In genomic region chr4:137941871-137942781, GRCm38 (mm10) we compare ENCODE assay signal across 7 mouse cellular contexts. TPM values are rescaled to one million over a fixed set of nuclear protein-coding genes. Genes with fewer than 3 reads are reported as not detected.
DNase-seq lines count a peak whose midpoint lies in the region; ATAC-seq and TF ChIP-seq lines count a peak whose summit lies in the region.

No protein-coding gene starts in this region.

- H3K9me3 ChIP-seq in stomach, embryonic 14.5 days (ENCODE audit: control insufficient read depth, low read depth, low read length) = no peaks in the 10 kb centered on the region; the same call in 1 of the 2 replicates
- H3K9me3 ChIP-seq in stomach, postnatal 0 days (ENCODE audit: control insufficient read depth, low read length) = no peaks in the 10 kb centered on the region
- H3K9me3 ChIP-seq in heart, embryonic 11.5 days (replicated peaks; ENCODE audit: control insufficient read depth, low read length) = no peaks in the 10 kb centered on the region

- ATAC-seq in stomach, embryonic 14.5 days (ENCODE audit: insufficient number of reproducible peaks, insufficient read depth, low FRiP score, low read depth) = peak; percentile 47; the same call in 1 of the 2 replicates
- no peak for ATAC-seq in stomach, postnatal 0 days (ENCODE audit: low FRiP score, low TSS enrichment)
- ATAC-seq in heart, embryonic 11.5 days (replicated peaks; ENCODE audit: insufficient number of reproducible peaks, low FRiP score, low TSS enrichment) = 0 out of 2 replicates have a peak, but pooled peaks have one; percentile 4
- no peak for ATAC-seq in erythroid progenitor cell, adult 5-6 weeks (replicated peaks; ENCODE audit: low FRiP score, poor library complexity, severe bottlenecking)

- H3K36me3 ChIP-seq in stomach, embryonic 14.5 days (ENCODE audit: control insufficient read depth, insufficient read depth, low read length) = peaks cover 51% of the 10 kb centered on the region
- H3K36me3 ChIP-seq in stomach, postnatal 0 days (ENCODE audit: control insufficient read depth, insufficient read depth, low read length) = peaks cover 29% of the 10 kb centered on the region
- peaks cover 32% of the 10 kb centered on the region for H3K36me3 ChIP-seq in heart, embryonic 11.5 days (ENCODE audit: control insufficient read depth, insufficient read depth, low read length)

- H3K27ac ChIP-seq in stomach, embryonic 14.5 days (ENCODE audit: low read length) = no peak overlapping the region
- no peak overlapping the region for H3K27ac ChIP-seq in stomach, postnatal 0 days (replicated peaks)
- H3K27ac ChIP-seq in heart, embryonic 11.5 days (ENCODE audit: low read depth, low read length) = no peak overlapping the region

- TF ChIP-seq CTCF in stomach, postnatal 0 days (IDR thresholded peaks at IDR 0.05; ENCODE audit: low read depth) = no peak

- no peak overlapping the region for H3K9ac ChIP-seq in stomach, embryonic 14.5 days (replicated peaks; ENCODE audit: low read depth, low read length)
- no peak overlapping the region for H3K9ac ChIP-seq in stomach, postnatal 0 days (ENCODE audit: low read length)
- no peak overlapping the region for H3K9ac ChIP-seq in heart, embryonic 11.5 days (ENCODE audit: low read depth, low read length)

- no peak overlapping the region for H3K4me2 ChIP-seq in stomach, embryonic 14.5 days (replicated peaks; ENCODE audit: low read depth, low read length)
- no peak overlapping the region for H3K4me2 ChIP-seq in stomach, postnatal 0 days (replicated peaks; ENCODE audit: low read depth)
- H3K4me2 ChIP-seq in heart, embryonic 11.5 days = no peak overlapping the region

- 68% methylated on average over 17 of the region's 17 CpGs for WGBS in stomach, embryonic 14.5 days
- 71% methylated on average over 17 of the region's 17 CpGs for WGBS in stomach, postnatal 0 days
- 66% methylated on average over 17 of the region's 17 CpGs for WGBS in heart, embryonic 11.5 days (ENCODE audit: insufficient replicate concordance)

- DNase-seq in stomach, postnatal 0 days (ENCODE audit: low spot score) = no peak
- DNase-seq in cerebellum, postnatal 14 days = peak; percentile 63 to 76
- peak; percentile 69 for DNase-seq in lung, postnatal 10 days
- no peak for DNase-seq in thymus, postnatal 14 days

- no peaks in the 10 kb centered on the region for H3K27me3 ChIP-seq in stomach, embryonic 14.5 days (ENCODE audit: control insufficient read depth, insufficient read depth, low read length)
- no peaks in the 10 kb centered on the region for H3K27me3 ChIP-seq in stomach, postnatal 0 days (ENCODE audit: control insufficient read depth, insufficient read depth, low read length)
- H3K27me3 ChIP-seq in heart, embryonic 11.5 days (ENCODE audit: control insufficient read depth, insufficient read depth, low read length) = no peaks in the 10 kb centered on the region

- no peak for TF ChIP-seq EP300 in stomach, postnatal 0 days (optimal IDR thresholded peaks at IDR 0.05)

- H3K4me1 ChIP-seq in stomach, embryonic 14.5 days (ENCODE audit: control insufficient read depth, insufficient read depth, low read length) = no peaks in the 10 kb centered on the region
- H3K4me1 ChIP-seq in stomach, postnatal 0 days (replicated peaks; ENCODE audit: control insufficient read depth, insufficient read depth) = no peaks in the 10 kb centered on the region
- H3K4me1 ChIP-seq in heart, embryonic 11.5 days (ENCODE audit: control insufficient read depth, insufficient read depth, low read length) = peaks cover 5% of the 10 kb centered on the region

- no peak overlapping the region for H3K4me3 ChIP-seq in stomach, embryonic 14.5 days (ENCODE audit: low read depth, low read length)
- no peak overlapping the region for H3K4me3 ChIP-seq in stomach, postnatal 0 days (ENCODE audit: low read depth, low read length)
- H3K4me3 ChIP-seq in heart, embryonic 11.5 days (ENCODE audit: low read depth, low read length) = no peak overlapping the region

RNA-seq across cellular contexts. Expression of gene Eif4g3, which starts 50.7 kb away (rescaled TPM):
- 43.1 and 43.3 TPM in 2 replicates for polyA plus RNA-seq in stomach, embryonic 14.5 days (2014; fragmentation: Nextera tagmentation; extraction: Ambion mirVana)
- 11.4 and 11.9 TPM in 2 replicates for polyA plus RNA-seq in stomach, postnatal 0 days (2015; fragmentation: Nextera tagmentation; extraction: Ambion mirVana)
- polyA plus RNA-seq in heart, embryonic 11.5 days (2014; fragmentation: Nextera tagmentation; extraction: Ambion mirVana) = 30.5 and 33.6 TPM in 2 replicates
- 23.1 and 29.8 TPM in 2 replicates for total RNA-seq in erythroid progenitor cell, adult 5-6 weeks (2015; ENCODE audit: low replicate concordance)
- total RNA-seq in erythroid progenitor cell, adult 5-6 weeks (2017; ENCODE audit: low replicate concordance) = 11.7 and 12.1 TPM in 2 replicates

Comparison
In these comparisons a context has a peak if more than half of its experiments do, and no peak if none do; other contexts are left out.
1. ATAC-seq: peak in stomach, embryonic 14.5 days (single experiment) and heart, embryonic 11.5 days (single experiment); none in stomach, postnatal 0 days (single experiment) and erythroid progenitor cell, adult 5-6 weeks (single experiment).
2. DNase-seq: peak in cerebellum, postnatal 14 days (2 of 2) and lung, postnatal 10 days (single experiment); none in stomach, postnatal 0 days (single experiment) and thymus, postnatal 14 days (single experiment).